Mouse (Mus musculus): ENCODE results near the gene Zdhhc5. TPM values are rescaled to one million over a fixed set of nuclear protein-coding genes. Genes with fewer than 3 reads are reported as not detected.
A peak's percentile ranks its signal among the peaks of the same experiment; 100 is the strongest.

Zdhhc5 gene
- 10 to 100 TPM; 37.4 to 38.1 TPM for total RNA-seq (2021)
- long read RNA-seq, experiment 1, full-length matches to known transcripts = 16 of 25 reads
- long read RNA-seq, experiment 1, partial matches to known transcripts = 3 of 25 reads
- long read RNA-seq, experiment 1, other reads (novel, unspliced or antisense) = 6 of 25 reads
- long read RNA-seq, experiment 2, full-length matches to known transcripts = 15 of 23 reads
- long read RNA-seq, experiment 2, partial matches to known transcripts = 7 of 23 reads
- long read RNA-seq, experiment 2, other reads (novel, unspliced or antisense) = 1 of 23 reads

DNA sequence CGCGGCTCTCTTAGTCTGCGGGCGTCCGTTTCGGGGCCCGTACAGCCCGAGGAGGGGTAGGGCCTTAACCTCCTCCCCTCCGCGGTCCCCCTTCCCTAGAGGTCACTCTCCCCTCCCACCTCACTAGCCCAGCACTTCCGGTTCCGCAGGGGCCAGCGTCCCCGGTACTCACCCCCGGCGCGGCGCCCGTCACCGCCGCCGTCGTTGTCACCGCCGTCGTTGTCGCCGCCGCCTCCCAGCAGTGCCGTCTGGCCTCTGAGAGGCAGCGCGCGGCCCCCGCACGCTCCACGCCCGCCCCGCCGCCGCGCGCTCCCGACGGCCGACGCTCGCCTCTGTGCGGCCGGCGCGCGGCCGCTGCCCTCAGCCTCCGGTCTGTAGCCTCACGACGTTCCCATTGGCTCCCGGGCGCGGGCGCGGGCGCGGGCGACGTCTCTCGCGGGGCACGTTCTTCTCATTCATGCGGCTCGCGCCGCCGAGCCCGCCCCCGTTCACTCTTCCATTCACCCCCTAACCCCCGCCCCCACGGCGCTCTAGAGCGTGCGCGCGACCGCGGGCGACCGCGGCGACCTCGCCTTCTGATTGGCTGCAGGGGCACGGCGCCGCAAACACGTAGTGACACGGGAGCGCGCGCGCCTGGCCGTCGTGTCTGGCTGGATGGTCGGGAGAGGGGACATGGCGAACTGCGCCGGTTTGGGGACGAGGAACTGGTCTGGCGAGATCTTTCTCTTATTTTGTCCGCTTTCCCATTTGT lies at the start of gene Zdhhc5:
Zdhhc5 (minus strand) TSS at position 370 of the 751 bp plus-strand sequence.
- H3K4me3 ChIP-seq = peak within 1 kb of the TSS; percentile 72
- no peak for TF ChIP-seq CTCF (conservative IDR thresholded peaks at IDR 0.05)
- H3K27ac ChIP-seq = peak within 1 kb of the TSS; percentile 98
- DNase-seq (ENCODE audit: low spot score in 2 of 2) = peak; percentile 97 to 99

DNA sequence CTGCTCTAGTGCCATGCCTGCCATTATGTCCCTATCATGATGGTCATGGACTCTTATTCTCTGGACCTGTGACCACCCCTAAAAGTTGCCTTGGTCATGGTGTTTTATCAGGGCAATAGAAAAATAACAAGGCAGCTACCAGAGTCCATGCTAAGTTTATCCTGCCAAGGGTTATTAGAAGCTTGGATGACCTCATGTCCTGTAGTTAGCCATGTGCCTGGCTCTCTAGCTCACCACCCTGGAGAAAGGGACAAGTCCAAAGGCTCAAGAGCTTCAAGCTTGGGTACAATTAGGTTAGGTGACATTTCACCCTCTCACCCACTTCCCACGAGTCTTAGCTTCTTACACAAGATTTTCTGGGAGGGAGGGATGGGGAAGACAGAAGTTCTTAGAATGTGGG lies 47.8 kb upstream of the Zdhhc5 start:
- H3K27ac ChIP-seq = no peak overlapping the region
- no peak for DNase-seq (ENCODE audit: low spot score in 2 of 2)
- H3K4me3 ChIP-seq = no peak overlapping the region
- TF ChIP-seq CTCF (conservative IDR thresholded peaks at IDR 0.05) = no peak

DNA sequence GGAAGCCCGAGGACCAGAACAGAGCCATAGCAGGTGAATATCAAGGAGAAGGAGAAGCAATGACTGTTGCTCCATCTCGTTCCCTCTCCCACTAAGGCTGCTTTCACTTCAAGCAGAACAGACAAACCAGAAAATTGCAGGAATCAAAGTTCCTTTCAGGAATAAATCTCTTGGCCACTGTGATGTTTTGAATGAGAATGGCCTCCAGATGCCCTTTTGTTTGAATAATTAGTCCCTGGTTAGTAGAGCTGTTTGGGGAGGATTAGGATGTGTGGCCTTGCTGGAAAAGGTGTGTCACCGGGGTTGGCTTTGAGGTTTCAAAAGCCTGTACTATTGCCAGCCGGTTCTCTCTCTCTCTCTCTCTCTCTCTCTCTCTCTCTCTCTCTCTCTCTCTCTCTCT lies 47.3 kb upstream of the Zdhhc5 start:
- TF ChIP-seq CTCF (conservative IDR thresholded peaks at IDR 0.05) = no peak
- H3K4me3 ChIP-seq = no peak overlapping the region
- no peak for DNase-seq (ENCODE audit: low spot score in 2 of 2)

DNA sequence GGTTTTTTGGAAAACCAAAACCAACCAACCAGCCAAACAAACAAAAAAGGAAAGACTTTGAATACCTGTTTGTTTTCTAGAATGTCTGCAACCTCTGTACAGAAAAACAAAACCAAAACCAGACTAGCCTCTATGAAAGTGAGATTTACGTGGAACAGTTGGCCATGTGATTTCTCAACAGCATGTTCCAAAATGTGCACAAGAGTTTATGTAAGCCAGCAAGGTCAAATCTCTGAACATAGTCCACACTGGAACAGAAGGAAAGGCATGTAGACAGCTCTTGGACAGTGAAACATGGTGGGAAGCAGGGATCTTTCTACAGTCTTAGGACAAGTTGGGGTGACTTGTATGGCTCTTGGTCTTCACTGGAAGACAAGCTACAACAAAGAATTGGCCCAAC lies 46.9 kb upstream of the Zdhhc5 start:
- DNase-seq (ENCODE audit: low spot score in 2 of 2) = no peak
- Histone ChIP-seq H3K27ac (no peak overlapping the region), H3K4me3 (no peak overlapping the region)
- TF ChIP-seq CTCF (conservative IDR thresholded peaks at IDR 0.05) = no peak

More for the DNA sequence above, 47.3 kb upstream of the Zdhhc5 start:
- no peak overlapping the region for H3K27ac ChIP-seq

DNA sequence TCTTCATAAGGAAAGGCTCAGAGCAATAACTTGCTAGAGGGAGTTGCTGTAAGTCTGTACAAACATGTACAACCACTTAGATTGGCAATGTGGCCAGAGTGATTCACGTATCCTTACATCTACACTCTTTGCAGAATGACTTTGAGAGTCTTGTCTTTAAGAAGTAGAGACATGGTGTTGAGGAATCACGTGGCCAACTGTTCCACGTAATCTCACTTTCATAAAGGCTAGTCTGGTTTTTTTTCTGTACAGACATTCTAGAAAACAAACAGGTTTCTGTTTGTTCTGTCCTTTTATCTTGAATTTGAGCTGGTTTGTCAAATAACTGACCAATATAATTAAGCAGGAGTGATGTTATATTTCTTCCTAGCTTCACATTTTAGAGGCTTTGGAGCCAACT lies 46.3 kb upstream of the Zdhhc5 start:
- TF ChIP-seq CTCF (conservative IDR thresholded peaks at IDR 0.05) = no peak
- Histone ChIP-seq H3K4me3 (no peak overlapping the region), H3K27ac (no peak overlapping the region)
- DNase-seq (ENCODE audit: low spot score in 2 of 2) = no peak

DNA sequence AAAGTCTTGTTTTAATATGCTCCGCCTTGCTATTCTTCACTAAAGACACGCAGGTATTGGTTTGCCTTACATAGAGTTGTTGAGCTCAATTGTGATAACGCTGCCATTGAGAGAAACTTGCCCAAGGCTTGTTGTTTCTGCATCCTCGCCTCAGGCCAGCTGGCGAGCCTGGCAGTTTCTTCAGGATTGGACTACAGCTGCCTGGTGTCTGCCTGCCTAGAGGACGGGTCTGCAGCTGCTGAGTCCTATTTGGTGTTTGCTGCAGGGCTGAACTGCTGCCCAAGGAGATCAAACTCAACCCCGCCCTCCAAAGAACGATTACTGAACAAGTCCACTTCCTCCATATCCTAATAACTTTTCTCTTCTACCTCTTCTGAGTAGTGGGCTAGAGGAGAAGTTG lies 45.8 kb upstream of the Zdhhc5 start:
- no peak for DNase-seq (ENCODE audit: low spot score in 2 of 2)
- no peak for TF ChIP-seq CTCF (conservative IDR thresholded peaks at IDR 0.05)
- Histone ChIP-seq H3K4me3 (no peak overlapping the region), H3K27ac (no peak overlapping the region)

DNA sequence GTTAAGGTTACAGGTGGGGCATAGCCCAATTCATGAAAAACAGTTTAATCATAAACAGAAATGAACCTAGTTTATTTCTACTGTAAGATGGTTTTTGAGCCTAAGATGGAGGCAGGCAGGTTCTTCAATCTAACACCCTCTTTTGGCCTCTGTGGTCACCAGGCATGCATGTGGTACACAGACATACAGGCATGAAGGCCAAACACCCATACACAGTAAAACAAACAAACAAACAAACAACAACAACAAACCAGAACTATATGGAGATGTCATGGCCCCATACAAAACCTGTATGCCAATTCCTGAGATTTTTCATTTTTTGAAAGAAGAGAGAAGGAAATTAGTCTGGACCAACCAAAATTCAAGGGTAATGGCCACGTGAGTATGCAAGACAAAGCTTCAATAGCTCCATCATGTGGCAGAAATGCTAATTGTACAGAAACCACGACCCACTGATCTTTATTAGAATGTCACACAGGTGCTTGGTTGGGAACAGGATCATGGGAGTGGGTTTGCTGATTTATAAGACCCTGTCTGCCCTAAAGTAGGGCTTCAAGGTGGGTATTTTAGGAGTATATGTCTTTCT lies 43.7 kb upstream of the Zdhhc5 start:
- peak; percentile 84 for TF ChIP-seq CTCF (conservative IDR thresholded peaks at IDR 0.05)
- H3K4me3 ChIP-seq = no peak overlapping the region
- peak; percentile 55 to 64 for DNase-seq (ENCODE audit: low spot score in 2 of 2)
- H3K27ac ChIP-seq = no peak overlapping the region

DNA sequence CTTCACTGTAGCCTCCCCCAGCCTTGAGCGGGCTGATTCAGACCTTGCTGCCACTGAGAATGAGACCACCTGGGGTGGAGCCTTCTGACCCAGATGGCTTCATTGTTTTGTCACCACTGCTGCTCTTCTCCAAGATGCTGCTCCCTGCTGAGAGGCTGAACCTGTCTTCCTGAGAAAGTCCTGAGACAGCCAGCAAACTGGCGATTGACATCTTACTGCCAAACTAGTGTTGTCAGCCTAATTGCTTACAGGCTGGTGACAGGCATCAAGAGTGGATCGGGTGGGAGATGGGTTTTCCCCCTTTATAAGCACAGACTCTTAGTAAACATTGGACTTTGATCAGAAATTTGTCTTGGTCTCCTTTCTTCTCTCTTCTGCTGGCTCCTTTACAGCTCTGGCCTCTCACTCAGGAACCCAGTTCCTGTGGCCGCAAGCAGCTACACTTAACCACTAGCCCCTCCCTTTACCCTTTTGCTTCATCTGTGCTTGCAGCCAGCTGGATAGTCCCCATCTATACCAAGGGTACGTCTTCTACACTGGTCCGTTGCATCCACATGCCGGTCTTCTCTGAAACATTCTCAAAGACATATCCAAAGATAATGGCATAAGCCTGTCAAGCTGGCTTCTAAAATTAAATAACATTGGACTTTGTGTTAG lies 42.2 kb upstream of the Zdhhc5 start:
- Histone ChIP-seq H3K27ac (no peak overlapping the region), H3K4me3 (no peak overlapping the region)
- no peak for TF ChIP-seq CTCF (conservative IDR thresholded peaks at IDR 0.05)
- DNase-seq (ENCODE audit: low spot score in 2 of 2) = no peak

DNA sequence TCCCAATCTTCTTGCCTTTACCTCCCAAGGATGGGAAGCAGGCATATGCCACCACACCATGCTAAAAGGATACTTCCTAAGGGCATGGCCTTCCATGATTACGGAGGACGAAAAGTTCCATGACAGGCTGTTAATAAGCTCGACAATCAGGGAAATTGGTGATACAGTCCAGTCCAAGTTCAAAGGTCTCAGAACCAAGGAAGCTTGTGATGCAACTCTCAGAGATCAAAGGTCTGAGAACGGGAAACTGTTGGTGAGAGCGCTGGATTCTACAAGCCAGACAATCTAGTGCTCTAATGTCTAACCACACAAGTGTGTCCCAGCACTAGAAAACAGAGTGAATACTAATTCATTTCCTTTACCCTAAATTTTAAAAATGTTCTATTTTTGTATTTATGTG lies 41.3 kb upstream of the Zdhhc5 start:
- TF ChIP-seq CTCF (conservative IDR thresholded peaks at IDR 0.05) = no peak
- DNase-seq (ENCODE audit: low spot score in 2 of 2) = no peak
- Histone ChIP-seq H3K4me3 (no peak overlapping the region), H3K27ac (no peak overlapping the region)

DNA sequence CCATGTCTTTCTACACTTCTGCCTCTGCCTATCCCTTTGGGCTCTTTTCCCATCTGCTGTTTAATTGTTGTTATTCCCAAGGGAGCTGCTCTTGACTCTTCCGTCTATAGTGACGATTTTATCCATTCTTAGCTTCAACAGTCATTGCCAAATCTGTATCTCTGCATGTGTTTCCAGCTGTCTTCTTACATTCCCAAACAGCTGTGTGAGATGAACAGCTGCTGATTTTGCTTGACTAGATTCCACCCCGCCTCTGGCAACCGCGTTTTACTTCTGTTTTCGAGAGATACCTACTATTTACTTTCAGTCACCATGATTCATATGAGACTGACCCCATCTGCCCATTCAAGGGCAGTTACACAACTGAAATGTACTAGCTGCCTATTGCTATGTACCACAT lies 35.1 kb upstream of the Zdhhc5 start:
- no peak overlapping the region for H3K27ac ChIP-seq
- no peak overlapping the region for H3K4me3 ChIP-seq
- no peak for DNase-seq (ENCODE audit: low spot score in 2 of 2)
- TF ChIP-seq CTCF (conservative IDR thresholded peaks at IDR 0.05) = no peak

DNA sequence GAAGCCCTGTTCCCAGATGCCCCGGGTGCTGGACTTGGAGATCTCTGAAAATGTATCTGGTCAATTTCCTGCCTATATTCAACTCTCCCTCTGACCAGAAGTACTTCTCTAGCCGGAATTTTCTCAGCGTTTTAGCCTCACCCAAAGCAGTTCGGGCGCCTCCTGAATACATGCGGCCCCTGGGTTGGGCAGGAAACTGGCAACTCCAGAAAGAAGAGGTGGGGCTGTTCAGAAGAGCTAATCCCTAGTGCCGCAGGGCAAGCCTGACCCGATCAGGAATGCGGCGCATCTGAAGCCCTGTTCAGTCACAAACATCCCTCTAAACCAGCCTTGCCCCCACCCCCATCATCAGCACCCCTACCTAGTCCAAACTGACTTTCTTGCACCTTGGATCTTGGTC lies 29.1 kb upstream of the Zdhhc5 start:
- Histone ChIP-seq H3K27ac (no peak overlapping the region), H3K4me3 (peak overlapping the region; percentile 28)
- DNase-seq (ENCODE audit: low spot score in 2 of 2) = no peak
- no peak for TF ChIP-seq CTCF (conservative IDR thresholded peaks at IDR 0.05)

DNA sequence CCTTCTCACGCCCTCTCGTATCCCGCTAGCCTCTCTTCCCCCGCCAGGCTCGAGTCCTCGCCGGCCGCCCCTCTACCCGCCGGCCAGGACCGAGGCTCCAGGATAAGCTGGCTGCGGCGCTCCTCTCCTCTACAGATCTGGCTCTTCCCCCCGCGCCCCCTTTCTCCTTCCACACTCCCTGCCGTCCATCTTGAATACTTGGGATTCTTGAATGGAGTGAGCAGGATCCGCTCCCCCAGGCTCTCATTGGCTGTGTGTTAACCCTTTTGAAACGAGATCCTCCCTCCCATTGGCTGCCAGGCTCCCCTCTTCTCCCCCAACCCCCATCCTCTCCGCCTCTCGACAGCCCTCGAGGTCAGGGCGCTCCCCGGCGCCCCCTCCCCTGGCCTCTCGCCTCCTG lies 28.6 kb upstream of the Zdhhc5 start, which contains the start of gene Gm19426:
Gm19426 (minus strand) TSS at position 95 of the 400 bp plus-strand sequence.
- Histone ChIP-seq H3K27ac (peak within 1 kb of the TSS; percentile 78), H3K4me3 (peak within 1 kb of the TSS; percentile 74)
- no peak for TF ChIP-seq CTCF (conservative IDR thresholded peaks at IDR 0.05)
- DNase-seq (ENCODE audit: low spot score in 2 of 2) = peak; percentile 62 to 67
